Mouse (Mus musculus) megakaryocyte, adult 5-6 weeks (primary cell): ENCODE measurements around the gene Pak4. TPM values are rescaled to one million over a fixed set of nuclear protein-coding genes. Genes with fewer than 3 reads are reported as not detected.
"Not testable (repeated sequence)": the region's sequence is repeated elsewhere in the genome, so short reads cannot be mapped to it uniquely, and the experiment has no call there.

Experiments used
- ATAC-seq: 2 replicates; pipeline ENCODE4 v1.8.0; 2016; ENCODE audit warnings: mild to moderate bottlenecking, inconsistent platforms; ENCODE audit not compliant: poor library complexity, severe bottlenecking
- total RNA-seq, 2 experiments: library from RNA; stranded (forward) in 1 of 2; stranded (reverse) in 1 of 2; fragments of 153-499, 151-499 nt in 1 of 2; fragments of 221-1000, 200-1000 nt in 1 of 2; gene quantifications; 2 replicates each; pipeline versions ENCODE4 v1.2.3 to v1.2.4; 2015 to 2017

Gene Pak4
- total RNA-seq, 2 experiments from 2014 or later: 9.9 to 12.8 TPM

DNA sequence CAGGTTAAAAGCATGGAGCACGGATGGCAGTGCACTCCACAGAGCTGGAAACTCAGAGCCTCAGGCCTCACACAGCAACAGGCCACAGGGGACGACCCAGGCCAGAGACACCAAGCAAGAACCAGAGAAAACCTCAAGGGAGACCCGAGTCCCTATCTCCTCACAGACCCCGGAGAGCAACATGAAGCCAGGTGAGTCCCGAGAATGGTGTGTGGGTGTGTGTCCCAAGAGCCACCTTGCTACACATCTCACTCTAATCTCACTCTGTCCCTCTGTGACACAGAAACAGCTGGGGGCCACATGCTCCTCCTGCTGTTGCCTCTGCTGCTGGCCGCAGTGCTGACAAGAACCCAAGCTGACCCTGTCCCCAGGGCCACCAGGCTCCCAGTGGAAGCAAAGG is 75.4 kb downstream of the Pak4 start, which contains the start of gene Ifnl3:
Gene Ifnl3 (plus strand): TSS at position 301 of the 400 bp plus-strand sequence.
- ATAC-seq: not testable (repeated sequence)

DNA sequence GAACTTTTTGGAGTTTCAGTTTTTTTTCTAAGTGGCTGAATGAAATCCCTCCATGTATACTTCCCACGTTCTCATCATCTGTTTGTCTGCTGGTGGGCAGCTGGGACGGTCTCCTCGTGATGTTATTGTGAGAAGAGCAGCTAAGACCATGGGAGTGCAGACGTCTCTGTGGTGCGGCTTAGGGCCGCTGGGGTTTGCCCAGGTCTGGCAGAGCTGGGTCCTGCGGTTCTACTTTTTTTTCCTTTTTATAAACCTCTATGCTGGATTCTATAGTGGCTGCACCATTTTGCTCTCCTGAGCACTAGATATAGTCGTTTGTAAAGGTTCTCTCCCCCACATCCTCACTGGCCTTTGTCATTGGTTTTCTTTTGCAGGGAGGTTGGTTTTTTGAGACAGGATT is 86.5 kb downstream of the Pak4 start:
- ATAC-seq: no peak

DNA sequence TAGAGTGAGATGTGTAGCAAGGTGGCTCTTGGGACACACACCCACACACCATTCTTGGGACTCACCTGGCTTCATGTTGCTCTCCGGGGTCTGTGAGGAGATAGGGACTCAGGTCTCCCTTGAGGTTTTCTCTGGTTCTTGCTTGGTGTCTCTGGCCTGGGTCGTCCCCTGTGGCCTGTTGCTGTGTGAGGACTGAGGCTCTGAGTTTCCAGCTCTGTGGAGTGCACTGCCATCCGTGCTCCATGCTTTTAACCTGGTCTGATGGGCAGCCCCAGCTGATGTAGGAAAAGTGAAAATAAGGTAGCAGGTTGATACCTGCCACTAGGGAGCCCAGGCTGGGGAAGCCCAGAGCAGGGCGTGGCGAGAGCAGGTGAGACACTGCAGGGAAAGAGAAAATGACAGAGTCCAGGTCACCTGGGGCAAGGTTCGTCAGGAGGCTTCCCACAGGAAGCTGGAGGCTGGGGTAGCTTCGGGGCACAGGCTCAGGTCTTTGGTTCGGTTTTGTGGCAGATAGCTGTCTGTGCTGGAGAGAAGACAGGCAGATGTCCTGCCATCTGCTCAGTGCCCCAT is 87.5 kb downstream of the Pak4 start, which contains the start of gene Ifnl2:
Gene Ifnl2 (minus strand): TSS at position 51 of the 570 bp plus-strand sequence.
- ATAC-seq: not testable (repeated sequence)

DNA sequence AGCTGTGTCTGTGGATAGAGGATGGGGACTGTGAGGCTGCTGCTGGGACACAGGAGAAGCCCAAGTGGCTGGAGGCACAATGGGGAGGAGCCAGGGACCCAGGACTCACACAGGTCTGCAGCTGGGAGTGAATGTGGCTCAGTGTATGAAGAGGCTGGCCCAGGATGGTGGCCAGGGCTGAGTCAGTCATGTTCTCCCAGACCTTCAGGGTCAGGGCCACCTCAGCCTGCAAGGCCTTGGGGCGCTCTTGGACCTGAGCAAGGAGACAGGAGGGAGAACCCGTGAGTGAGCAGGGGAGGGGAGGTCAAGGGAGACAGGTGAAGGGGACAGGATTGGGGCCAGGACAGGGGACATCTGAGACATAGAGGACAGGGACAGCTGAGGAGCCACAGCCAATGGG is 88.9 kb downstream of the Pak4 start:
- ATAC-seq: not testable (repeated sequence)

Other genes starting within 250 kb of the Pak4 start
- gene Rps16, start 247.5 kb downstream of the Pak4 start, total RNA-seq (2015): 2,258 and 2,353 TPM in 2 replicates
- gene Rps16, start 247.5 kb downstream of the Pak4 start, total RNA-seq (2017): 250 and 448 TPM in 2 replicates
- 11.5 and 15.2 TPM in 2 replicates for gene Plekhg2, start 225.6 kb downstream of the Pak4 start, total RNA-seq (2015)
- gene Plekhg2, start 225.6 kb downstream of the Pak4 start, total RNA-seq (2017): 6.1 and 6.3 TPM in 2 replicates
- gene Zfp36, start 217.9 kb downstream of the Pak4 start, total RNA-seq (2015): 350 and 368 TPM in 2 replicates
- 118 and 143 TPM in 2 replicates for gene Zfp36, start 217.9 kb downstream of the Pak4 start, total RNA-seq (2017)
- 14.7 and 15.4 TPM in 2 replicates for gene Med29, start 205.5 kb downstream of the Pak4 start, total RNA-seq (2015)
- 9.0 and 9.4 TPM in 2 replicates for gene Med29, start 205.5 kb downstream of the Pak4 start, total RNA-seq (2017)
- gene Paf1, start 205.2 kb downstream of the Pak4 start, total RNA-seq (2015): 42.1 and 46.8 TPM in 2 replicates
- 129 and 153 TPM in 2 replicates for gene Paf1, start 205.2 kb downstream of the Pak4 start, total RNA-seq (2017)
- 544 and 552 TPM in 2 replicates for gene Gmfg, start 160.7 kb downstream of the Pak4 start, total RNA-seq (2015)
- gene Gmfg, start 160.7 kb downstream of the Pak4 start, total RNA-seq (2017): 837 and 967 TPM in 2 replicates
- 1.0 and 1.7 TPM in 2 replicates for gene Lrfn1, start 146.2 kb downstream of the Pak4 start, total RNA-seq (2015)
- 0.66 and 0.98 TPM in 2 replicates for gene Lrfn1, start 146.2 kb downstream of the Pak4 start, total RNA-seq (2017)
- not detected in 2 replicates for gene Ifnl2, start 87.7 kb downstream of the Pak4 start, total RNA-seq (2015)
- gene Ifnl2, start 87.7 kb downstream of the Pak4 start, total RNA-seq (2017): not detected in 2 replicates
- not detected in 2 replicates for gene Ifnl3, start 75.3 kb downstream of the Pak4 start, total RNA-seq (2015)
- not detected in 2 replicates for gene Ifnl3, start 75.3 kb downstream of the Pak4 start, total RNA-seq (2017)
- gene Sycn, start 57.3 kb downstream of the Pak4 start, total RNA-seq (2015): not detected in 2 replicates
- not detected in 2 replicates for gene Sycn, start 57.3 kb downstream of the Pak4 start, total RNA-seq (2017)
- 1.4 and 2.2 TPM in 2 replicates for gene Nccrp1, start 50.9 kb downstream of the Pak4 start, total RNA-seq (2015)
- gene Nccrp1, start 50.9 kb downstream of the Pak4 start, total RNA-seq (2017): 0.26 TPM in 1 of 2 replicates, not detected in the other
- gene Samd4b, start within 50 bp of the Pak4 start, total RNA-seq (2015): 30.2 and 35.4 TPM in 2 replicates
- gene Samd4b, start within 50 bp of the Pak4 start, total RNA-seq (2017): 6.1 and 7.1 TPM in 2 replicates
- gene Acp7, start 33.1 kb upstream of the Pak4 start, total RNA-seq (2015): not detected in 2 replicates
- gene Acp7, start 33.1 kb upstream of the Pak4 start, total RNA-seq (2017): not detected in 2 replicates
- 0.58 and 0.93 TPM in 2 replicates for gene Fbxo27, start 94.7 kb upstream of the Pak4 start, total RNA-seq (2015)
- gene Fbxo27, start 94.7 kb upstream of the Pak4 start, total RNA-seq (2017): 0.08 and 0.70 TPM in 2 replicates
- gene Fbxo17, start 118.6 kb upstream of the Pak4 start, total RNA-seq (2015): 1.1 and 1.2 TPM in 2 replicates
- gene Fbxo17, start 118.6 kb upstream of the Pak4 start, total RNA-seq (2017): 0.26 and 0.77 TPM in 2 replicates
- 67.6 and 79.2 TPM in 2 replicates for gene Mrps12, start 143.6 kb upstream of the Pak4 start, total RNA-seq (2015)
- gene Mrps12, start 143.6 kb upstream of the Pak4 start, total RNA-seq (2017): 29.1 and 32.0 TPM in 2 replicates
- 4.8 and 4.9 TPM in 2 replicates for gene Sars2, start 143.8 kb upstream of the Pak4 start, total RNA-seq (2015)
- gene Sars2, start 143.8 kb upstream of the Pak4 start, total RNA-seq (2017): 5.6 and 6.9 TPM in 2 replicates
- gene Ccer2, start 158.0 kb upstream of the Pak4 start, total RNA-seq (2015): not detected in 2 replicates
- not detected in 2 replicates for gene Ccer2, start 158.0 kb upstream of the Pak4 start, total RNA-seq (2017)
- gene Sirt2, start 168.6 kb upstream of the Pak4 start, total RNA-seq (2015): 70.0 and 73.0 TPM in 2 replicates
- 28.0 and 36.7 TPM in 2 replicates for gene Sirt2, start 168.6 kb upstream of the Pak4 start, total RNA-seq (2017)
- 15.5 and 19.5 TPM in 2 replicates for gene Nfkbib, start 169.3 kb upstream of the Pak4 start, total RNA-seq (2015)
- gene Nfkbib, start 169.3 kb upstream of the Pak4 start, total RNA-seq (2017): 13.3 and 15.6 TPM in 2 replicates
- 64.9 and 68.8 TPM in 2 replicates for gene Rinl, start 190.8 kb upstream of the Pak4 start, total RNA-seq (2015)
- gene Rinl, start 190.8 kb upstream of the Pak4 start, total RNA-seq (2017): 62.6 and 71.5 TPM in 2 replicates
- gene Hnrnpl, start 210.4 kb upstream of the Pak4 start, total RNA-seq (2015): 275 and 307 TPM in 2 replicates
- 187 and 291 TPM in 2 replicates for gene Hnrnpl, start 210.4 kb upstream of the Pak4 start, total RNA-seq (2017)
- gene Ech1, start 227.0 kb upstream of the Pak4 start, total RNA-seq (2015): 119 TPM in 2 replicates
- gene Ech1, start 227.0 kb upstream of the Pak4 start, total RNA-seq (2017): 78.8 and 82.8 TPM in 2 replicates
- gene Lgals4, start 235.7 kb upstream of the Pak4 start, total RNA-seq (2015): 3.1 and 13.4 TPM in 2 replicates
- gene Lgals4, start 235.7 kb upstream of the Pak4 start, total RNA-seq (2017): 5.2 and 5.9 TPM in 2 replicates